Mouse (Mus musculus) megakaryocyte progenitor cell, adult 5-6 weeks (primary cell): ENCODE results near the gene Rc3h1. TPM values are rescaled to one million over a fixed set of nuclear protein-coding genes. Genes with fewer than 3 reads are reported as not detected.
"Not testable (repeated sequence)": the region's sequence is repeated elsewhere in the genome, so short reads cannot be mapped to it uniquely, and the experiment has no call there.

Experiments
- ATAC-seq: replicated peaks from 2 replicates; pipeline ENCODE4 v1.8.0; 2016; ENCODE audit warnings: mild to moderate bottlenecking, moderate TSS enrichment, inconsistent platforms; ENCODE audit not compliant: poor library complexity
- total RNA-seq, 2 experiments: library from RNA; stranded (forward) in 1 of 2; stranded (reverse) in 1 of 2; fragments of 157-497, 149-512 nt in 1 of 2; fragments of 200-1000 nt in 1 of 2; gene quantifications; 2 replicates each; pipeline versions ENCODE4 v1.2.3 to v1.2.4; 2015 to 2017

Gene Rc3h1
- total RNA-seq (2015) (30.1 and 31.4 TPM in 2 replicates), total RNA-seq (2017) (15.7 and 17.2 TPM in 2 replicates)

DNA sequence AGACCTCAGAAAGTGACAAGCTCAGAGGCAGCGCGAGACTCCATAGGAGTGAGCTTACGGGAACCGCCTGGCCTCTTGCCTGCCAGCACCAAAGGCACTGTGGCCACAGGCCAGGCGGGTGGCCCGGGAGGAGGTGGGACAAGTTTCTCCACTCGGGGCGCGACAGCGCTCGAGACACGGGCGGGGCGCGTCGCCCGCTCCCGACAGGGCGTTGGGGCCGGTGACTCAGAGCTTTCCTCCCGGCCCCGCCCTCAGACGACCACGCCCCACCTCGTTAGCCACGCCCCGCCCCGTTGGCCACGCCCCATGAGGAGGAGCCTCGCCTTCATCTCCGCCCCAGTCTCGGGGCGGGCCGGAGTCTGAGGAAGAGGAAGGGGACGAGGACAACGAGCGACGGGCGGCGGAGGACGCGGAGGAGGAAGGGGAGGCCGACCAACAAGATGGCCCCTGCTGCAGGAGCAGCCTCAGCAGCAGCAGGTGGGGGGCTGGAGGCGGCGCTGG is at the start of gene Rc3h1:
Rc3h1 (plus strand) TSS at position 362 of the 501 bp plus-strand sequence.
- ATAC-seq, result peak; percentile 90

DNA sequence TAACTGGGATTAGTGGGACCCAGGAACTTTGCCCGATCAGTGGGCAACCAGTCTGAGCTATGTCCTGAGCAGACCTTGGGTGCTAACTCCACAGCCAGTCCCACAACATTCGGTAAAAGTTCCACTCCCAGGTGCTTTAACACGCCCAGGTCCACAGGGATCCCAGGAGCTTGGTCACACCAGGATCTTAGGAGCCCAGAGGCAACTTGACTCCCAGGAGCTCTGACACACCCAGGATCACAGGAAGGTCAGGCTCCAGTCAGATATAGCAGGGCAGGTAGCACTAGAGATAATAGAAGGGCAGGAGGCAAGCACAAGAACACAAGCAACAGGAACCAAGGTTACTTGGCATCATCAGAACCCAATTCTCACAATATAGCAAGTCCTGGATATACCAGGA is 48.1 kb upstream of the Rc3h1 start:
- no peak for ATAC-seq

DNA sequence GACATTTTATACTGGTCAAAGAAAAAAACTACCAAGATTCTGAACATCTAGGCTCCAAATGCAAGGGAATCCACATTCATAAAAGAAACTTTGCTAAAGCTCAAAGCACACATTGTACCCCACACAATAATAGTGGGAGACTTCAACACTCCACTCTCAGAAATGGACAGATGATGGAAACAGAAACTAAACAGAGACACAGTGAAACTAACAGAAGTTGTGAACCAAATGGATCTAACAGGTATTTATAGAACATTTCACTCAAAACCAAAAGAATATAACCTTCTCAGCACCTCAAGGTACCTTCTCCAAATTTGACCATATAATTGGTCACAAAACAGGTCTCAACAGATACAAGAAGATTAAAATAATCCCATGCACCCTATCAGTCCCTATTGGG is 46.3 kb upstream of the Rc3h1 start:
- not testable (repeated sequence) for ATAC-seq

DNA sequence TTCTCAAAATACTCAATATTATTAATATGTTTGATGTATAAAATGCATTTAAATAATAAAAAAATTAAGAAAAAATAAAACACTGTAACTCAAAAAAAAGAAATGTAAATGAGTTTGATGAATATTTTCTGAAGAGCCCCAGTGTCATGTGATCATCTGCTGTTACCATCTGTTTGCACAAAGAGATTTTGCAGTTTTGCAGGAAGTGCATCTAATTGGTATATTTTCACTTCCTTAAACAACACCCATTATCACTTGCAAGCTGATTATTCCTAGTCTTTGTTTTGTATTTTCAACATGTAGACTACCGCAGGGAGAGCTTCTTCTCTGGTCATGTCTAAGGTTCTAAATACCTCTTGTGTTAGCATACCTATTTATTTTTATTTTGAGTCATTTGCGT is 45.1 kb upstream of the Rc3h1 start:
- peak; percentile 51 for ATAC-seq

DNA sequence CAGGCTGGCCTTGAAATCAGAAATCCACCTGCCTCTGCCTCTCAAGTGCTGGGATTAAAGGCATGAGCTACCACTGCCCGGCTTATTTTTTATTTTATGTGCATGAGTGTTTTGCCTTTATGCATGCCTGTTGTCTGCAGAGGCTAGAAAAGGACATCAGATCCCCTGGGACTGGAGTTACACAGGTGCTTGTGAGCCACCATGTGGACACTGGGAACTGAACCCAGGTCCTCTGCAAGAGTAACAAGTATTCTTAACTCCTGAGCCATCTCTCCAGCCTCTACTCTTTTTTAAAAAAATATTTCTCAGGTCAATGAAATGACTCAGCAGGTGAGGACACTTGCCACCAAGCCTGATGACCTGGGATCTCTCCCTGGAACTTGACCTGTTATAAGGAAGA is 44.6 kb upstream of the Rc3h1 start:
- ATAC-seq, result no peak

DNA sequence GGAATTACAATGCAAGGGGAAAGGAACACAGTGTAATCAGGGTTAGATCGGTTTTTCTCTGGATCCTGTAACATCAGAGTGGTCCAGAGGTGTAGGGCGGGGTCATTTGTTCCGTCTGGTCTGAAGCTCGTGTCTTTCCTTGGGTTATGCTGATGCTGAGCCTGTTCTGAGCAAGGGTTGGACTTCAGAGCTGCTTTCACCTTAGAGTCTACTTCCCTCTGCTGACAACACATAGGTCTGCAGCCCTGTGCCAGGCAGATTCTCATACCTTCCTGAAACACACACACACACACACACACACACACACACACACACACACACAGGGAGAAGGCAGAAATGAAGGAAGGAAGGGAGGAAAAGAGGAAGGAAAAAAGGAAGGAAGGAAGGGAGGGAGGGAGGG is 43.2 kb upstream of the Rc3h1 start:
- ATAC-seq, result peak; percentile 97

DNA sequence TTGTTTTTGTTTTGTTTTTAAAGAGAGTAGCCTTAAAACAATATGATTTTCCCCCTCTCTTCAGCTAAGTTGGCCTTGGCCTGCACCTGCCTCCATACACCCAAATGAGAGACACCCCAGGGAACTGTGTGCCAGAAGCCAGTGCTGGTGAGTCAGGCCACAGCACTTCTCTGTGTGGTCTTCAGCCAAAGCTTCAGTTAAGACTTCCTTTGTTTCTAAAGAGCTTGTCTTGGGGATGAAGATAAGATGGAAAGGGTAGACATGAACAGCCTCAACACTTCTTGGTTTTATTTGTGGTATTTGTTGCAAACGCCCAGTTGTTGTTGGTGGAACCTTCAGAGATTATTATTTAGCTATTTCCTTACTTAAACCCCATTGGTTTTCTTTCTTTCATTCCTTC is 31.5 kb upstream of the Rc3h1 start:
- peak; percentile 46; the same call in 1 of the 2 replicates for ATAC-seq

DNA sequence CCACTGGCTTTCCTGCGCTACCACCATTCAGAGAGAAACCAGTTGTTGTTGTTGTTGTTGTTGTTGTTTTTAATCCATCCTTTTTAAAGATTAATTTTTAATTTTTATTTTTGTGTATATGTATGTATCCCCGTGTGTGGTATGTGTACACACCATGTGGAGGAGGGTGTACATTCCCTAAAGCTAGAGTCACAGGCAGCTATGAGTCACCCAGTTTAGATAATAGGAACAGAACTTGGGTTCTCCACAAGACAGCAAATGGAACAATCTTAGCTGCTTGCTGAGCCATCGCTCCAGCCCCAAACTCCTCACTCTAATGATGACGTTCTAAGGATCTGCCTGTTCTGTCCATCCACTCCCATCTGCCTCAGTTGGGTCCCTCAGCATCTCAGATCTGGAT is 29.2 kb upstream of the Rc3h1 start:
- ATAC-seq, result no peak

DNA sequence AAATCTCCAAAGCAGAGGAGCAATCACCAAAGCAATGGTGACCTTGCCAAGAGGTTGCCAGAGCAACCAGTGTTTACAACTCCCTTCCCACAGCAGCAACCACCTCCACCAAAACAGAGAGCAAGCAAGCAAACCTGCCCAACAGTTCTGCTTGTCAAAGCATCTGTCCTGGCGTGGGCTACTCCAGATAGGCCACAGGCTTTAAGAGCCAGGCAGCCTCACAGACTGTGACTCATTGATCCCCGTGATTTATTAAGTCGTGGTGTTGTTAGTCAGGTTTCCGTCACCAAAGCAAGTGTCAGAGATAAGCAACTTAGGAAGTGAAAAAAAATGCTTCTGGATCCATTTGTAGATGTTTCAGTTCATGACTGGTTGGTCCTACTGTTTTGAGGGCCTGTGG is 27.7 kb upstream of the Rc3h1 start:
- no peak for ATAC-seq

DNA sequence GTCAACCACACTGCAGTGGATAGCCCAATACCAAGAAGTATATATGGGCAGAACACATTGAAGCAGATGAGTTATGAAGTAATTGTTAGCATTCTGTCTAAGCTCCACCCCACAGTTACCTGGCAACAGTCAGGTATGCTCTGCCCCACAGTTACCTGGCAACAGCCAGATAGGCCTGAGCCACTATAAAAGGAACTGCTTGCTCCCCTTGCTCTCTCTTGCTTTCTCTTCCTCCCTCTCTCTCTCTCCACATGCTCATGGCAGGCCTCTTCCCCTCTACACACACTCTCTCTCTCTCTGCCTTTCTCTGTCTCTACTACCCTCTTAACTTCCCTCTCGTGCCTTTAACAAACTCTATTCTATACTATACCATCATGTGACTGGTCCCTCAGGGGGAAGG is 24.8 kb upstream of the Rc3h1 start:
- ATAC-seq, result peak; percentile 52; the same call in 1 of the 2 replicates

DNA sequence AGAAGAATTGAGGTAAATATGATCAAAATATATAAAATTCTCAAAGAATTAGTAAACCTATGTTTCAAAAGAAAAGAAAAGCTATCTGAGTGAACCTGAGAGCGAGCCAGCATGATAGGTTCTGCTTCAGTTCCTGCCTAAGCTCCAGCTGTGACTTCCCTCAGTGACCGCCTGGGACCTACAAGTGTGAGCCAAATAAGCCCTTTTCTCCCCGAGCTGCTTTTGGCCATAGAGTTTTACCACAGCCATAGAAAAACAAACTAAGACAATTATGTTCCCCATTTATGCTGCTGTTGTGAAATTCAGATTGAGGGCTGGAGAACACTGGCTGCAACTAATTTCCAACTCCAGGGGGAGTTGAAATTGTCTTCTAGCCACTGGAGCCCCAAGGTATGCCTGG is 24.2 kb upstream of the Rc3h1 start:
- ATAC-seq, result peak; percentile 73

DNA sequence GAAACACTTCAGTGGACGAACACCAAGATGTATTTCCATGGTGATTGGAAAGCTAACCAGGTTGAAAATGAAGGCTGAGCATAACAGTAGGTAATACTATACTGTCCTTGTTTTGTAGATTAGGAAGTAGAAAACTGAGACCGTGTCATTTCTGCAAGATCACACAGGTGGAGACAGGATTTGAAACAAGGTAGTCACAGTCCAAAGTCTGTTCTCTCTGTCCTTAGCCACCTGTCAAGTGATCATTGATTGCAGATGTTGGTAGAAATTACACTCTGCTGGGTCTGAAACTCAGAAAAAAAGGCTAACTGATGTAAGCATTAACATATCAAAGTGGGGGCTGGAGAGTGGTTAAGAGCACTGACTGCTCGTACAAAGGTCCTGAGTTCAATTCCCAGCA is 21.9 kb upstream of the Rc3h1 start:
- ATAC-seq, result no peak

DNA sequence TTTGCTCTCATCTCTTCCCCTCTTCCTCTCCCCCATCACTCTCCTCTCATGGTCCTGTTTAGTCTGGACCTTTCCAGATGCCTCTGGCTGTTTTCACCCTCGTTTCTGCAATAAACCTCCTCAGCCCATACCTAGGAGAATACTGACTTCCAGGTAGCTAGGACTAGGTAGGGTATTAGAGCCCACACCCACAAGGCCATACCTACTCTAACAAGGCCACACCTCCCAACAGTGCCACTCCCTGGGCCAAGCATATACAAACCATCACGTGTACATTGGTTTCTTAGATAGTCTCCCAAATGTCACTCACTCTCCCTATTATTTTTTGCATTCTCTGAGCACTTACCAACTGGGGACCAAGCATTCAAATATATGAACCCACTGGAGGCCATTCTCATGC is 21.2 kb upstream of the Rc3h1 start:
- ATAC-seq, result no peak

DNA sequence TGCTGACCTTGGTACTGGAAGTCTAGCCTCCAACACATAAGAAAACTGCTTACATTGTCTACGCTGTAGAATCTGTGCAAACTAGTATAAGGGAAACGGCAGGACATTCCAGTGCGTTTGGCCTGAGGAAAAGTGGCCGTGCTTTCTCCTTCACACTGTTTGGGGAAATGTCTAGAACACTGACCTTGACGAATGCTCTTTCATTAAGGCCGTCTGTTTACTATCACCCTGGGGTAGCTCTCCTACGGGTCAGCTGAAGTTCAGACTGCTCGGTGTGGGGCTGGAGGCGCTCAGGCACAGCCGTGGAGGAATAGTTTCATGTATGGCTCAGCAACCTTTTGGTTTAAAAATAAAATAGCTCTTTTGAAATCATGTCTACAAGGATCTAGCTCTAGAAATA is 6.5 kb upstream of the Rc3h1 start:
- ATAC-seq, result no peak

DNA sequence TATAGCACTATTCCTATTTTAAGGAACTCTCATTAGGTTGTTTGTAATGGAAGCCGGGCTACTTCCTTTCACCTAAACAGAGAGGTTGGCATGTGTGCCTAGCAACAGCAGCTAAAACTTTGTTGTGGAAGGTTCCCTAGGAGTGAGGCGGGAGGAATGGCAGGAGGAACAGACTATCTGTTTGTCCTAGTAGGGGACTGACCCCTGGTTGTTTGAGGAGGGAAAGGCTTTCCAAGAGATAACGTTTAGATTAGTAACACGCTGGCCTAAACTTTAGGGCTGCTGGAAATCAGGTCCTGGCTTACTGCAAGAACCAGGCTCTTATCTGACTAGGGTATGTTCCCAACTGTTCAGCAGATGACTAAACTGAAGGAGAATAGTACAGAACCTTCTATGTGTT is 2.2 kb upstream of the Rc3h1 start:
- ATAC-seq, result no peak

DNA sequence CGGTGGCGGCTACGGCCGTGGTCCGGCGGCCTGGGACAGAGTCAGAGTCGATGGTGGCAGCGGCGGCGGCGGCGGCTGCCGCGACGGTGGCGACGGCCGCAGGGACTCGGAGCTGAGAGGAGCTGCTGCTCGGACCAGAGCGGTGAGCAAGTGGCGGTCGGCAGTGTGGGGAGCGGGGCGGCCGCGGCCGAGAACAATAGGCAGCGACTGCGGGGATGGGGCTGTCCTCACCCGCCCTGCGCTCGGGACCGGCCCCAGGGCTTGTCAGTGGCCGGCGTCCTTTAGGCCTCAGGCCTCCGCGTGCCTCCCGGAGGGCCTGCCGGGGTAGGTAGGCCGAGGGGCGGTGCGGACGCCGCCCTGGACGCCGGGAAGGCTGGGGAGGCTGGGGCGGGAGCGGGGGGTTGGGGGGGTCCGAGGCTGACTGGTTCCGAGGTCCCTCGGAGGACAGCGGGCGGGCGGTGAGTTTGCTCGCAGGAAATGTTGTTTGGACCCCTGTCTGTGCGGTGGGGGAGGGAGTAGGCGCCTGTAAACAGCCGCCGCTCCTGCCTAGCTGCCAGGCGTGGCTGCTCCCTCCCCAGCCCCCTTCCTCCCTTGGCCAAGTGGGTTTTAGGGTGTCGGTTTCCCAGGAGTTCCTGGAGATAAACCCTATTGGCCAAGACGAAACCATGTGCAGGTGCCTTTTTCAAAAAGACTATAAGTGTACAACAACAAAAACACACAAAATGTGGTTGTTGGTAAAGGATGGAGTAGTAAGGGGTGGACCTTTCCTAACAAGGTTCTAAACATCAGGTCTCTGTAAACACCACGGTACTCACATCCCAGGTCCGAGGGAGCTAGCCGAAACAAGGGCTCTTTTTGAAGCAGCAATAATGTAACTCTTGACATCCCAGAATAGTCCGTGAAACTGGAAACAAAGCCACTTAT is 602 bp downstream of the Rc3h1 start:
- peak; percentile 18 for ATAC-seq

DNA sequence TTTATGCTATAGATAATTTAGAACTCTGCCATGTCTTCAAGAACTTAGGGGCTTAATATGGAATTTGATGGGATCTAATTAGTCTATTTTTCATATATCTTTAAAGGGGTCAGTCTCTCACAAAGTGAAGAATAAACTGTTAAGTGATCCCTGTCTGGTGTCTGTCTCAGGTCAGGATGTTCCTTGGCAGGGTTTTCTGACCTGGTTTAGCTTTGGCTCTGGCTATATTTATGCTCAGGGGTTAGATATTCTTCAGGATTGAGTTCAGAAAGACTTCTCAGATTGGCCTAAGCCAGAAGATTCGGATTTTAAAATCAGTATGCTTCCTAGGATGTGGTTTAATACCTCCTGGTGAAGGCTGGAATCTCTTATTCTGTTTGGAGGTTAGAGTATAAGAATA is 4.0 kb downstream of the Rc3h1 start:
- ATAC-seq, result no peak

DNA sequence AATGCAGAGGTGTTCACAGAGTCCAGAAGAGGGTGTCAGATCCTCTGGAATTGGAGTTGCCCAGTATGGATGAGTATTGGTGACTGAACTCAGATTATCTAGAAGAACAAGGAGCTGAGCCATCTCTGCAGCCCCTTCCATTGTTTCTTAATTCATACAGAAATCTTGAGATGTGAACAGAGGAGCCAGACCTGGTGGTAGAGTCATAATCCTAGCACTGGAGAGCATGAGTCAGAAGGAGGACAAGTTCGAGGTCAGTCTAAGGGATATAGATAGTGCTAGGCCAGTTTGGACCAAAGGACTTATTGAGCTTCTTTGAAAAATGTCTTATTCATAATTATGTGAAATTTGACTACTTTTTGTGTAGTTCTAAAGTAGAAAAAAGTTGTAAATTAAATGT is 4.6 kb downstream of the Rc3h1 start:
- no peak for ATAC-seq

DNA sequence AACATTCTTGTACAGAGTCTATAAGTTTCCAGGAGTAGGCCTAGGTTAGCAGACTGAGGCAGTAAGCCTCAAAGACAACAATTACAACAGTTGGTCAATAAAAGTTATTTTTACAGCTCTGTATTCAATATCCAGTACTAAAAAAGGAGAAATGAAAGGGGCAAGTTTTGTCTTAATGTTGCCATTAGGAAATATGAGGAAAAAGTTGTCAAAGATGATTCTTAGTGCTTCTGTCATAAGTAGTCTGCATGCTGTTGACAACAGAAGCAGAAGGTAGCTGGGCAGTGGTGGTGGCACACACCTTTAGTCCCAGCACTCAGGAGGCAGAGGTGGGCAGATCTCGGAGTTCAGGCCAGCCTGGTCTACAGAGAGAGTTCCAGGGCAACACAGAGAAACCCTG is 13.2 kb downstream of the Rc3h1 start:
- peak; percentile 59 for ATAC-seq

DNA sequence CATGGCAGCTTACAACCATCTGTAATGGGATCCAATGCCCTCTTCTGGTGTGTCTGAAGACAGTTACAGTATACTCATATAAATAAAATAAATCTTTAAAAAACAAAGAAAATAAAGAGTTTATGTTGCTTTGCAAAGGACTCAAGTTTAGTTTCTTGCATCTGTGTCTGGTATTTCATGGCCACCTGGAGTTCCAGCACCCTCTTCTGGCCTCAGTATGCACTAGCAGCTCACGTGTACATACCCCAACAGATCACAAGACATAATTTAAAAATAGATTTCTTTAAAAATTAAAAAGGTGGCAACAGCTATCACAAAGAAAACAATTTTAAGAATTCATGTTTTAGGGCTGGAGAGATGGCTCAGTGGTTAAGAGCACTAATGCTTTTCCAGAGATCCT is 15.7 kb downstream of the Rc3h1 start:
- ATAC-seq, result peak; percentile 83

DNA sequence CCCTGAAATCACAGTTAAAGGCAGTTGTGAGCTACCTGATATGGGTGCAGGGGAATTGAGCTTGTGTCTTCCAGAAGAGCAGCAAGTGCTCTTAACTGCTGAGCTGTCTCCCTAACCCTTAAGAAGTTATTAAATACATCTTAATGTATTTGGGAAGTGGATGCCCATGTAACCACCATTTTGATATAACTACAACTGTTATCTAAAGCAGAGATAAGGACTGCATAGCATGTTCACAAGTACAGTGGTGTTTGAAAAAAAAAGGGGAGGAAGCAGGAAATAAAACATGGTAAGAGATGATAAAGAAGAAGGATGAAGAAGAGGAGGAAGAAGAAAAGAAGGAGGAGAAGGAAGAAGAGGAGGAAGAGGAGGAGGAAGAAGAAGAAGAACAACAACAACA is 25.1 kb downstream of the Rc3h1 start:
- ATAC-seq, result no peak

DNA sequence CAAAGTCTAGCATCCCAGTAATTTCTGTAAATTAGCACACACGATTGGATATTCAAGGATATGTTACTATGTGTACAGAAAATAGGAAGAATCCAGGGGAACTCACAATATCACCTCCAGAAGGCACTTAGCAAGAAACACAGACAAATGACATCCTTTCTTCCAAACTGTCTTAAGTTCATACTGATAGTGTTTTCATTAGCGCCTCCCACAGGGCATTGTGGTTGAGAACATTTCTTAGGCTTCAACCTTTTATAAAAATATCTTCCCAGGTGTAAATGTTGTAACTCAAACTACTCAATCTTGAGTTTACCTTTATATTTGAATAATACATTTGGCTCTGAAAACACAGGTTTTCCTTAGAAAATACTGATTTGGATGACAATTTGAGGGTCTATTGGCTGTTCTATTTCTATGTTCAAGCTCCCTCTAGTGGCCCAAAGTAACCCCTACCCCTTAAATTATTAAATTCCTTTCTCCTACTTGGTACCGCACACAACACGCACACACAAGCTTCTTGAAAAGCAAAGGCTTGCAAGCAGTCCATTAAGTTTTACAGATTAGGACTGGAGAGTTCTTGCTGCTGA is 27.8 kb downstream of the Rc3h1 start:
- ATAC-seq, result peak; percentile 89
